Mouse (Mus musculus) B cell, adult 2 months (primary cell): ENCODE measurements around the gene Bri3.

Experiments used
- DNase-seq, 2 experiments: peaks; one replicate each; pipeline ENCODE4 v3.0.0; 2022

Gene Bri3

GRCm38 (mm10) chr5:144446475-144447225 lies 202.4 kb downstream of the Bri3 start:
- DNase-seq, result no peak

- DNase-seq, result no peak
Measured at GRCm38 (mm10) chr5:144447226-144447616, 203.0 kb downstream of the Bri3 start.

DNA sequence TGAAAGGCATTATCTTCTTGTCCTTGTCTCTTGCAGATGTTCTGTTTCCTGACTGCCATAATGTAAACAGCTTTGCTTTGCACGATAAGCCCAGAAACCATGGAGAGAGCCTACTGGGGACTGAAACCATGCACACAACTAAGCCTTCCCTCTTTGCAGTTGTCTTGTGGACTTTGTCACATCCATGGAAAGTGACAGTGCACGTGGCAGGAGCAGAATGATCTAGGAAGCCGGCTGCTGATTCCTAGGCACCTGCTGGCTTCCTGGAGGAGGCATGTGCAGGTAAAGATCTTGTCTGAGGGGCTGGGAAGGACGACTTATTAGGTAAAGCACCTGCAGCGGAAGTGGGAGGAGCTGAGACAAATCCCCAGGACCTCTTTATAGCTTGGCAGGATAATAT lies 203.7 kb downstream of the Bri3 start:
- no peak for DNase-seq

DNA sequence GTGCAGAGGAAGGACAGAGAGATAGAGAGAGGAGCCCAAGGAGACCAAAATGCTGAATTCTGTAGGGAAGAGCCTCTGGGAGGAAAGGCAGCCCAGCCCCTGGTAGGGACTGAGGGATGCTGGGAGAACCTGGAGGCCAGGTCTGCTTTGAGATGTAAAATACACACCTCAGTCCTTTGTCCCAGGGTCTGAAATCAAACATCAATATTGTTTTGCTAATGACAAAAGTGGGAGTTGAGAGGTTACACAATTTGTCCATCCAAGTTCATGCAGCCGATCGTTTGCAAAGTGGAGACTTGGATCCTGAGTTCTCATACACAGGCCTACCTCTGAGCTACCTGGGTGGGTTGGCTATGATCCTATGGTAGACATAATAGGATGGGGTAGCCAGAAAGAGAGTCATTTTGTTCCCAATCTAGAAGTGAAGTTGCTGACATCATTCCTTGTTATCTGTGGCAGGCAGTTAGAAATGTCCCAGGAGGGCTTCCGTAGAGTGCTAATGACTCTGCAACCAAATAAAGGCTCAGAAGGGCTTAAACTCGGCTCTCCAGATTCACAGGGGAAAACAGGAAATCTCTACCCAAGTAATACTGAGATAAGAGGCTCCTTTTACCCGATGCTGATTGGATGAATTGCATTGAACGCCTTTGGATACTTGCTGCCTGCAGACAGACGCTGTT lies 208.7 kb downstream of the Bri3 start:
- DNase-seq, result no peak

- DNase-seq, result no peak
Measured at GRCm38 (mm10) chr5:144457623-144458287, 213.5 kb downstream of the Bri3 start.

DNA sequence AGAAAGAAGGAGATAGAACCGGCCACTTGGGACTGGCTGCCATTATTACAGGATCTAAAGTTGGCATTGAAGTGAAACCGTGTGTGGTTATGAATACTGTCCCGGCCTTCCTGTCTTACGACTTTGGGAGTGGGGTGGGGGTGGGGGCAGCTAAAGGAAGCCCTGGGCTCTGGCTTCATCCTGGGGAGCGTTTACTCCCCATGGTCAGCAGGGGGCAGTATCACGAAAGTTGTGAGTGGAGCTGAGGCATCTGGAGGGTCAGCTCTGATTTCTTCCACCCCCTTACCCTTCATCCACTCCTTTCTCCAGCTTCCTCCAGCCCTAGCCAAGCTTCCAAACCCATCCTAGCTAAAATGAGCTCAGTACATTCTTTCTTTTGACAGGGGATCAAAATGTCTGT lies 222.8 kb downstream of the Bri3 start:
- no peak for DNase-seq

DNA sequence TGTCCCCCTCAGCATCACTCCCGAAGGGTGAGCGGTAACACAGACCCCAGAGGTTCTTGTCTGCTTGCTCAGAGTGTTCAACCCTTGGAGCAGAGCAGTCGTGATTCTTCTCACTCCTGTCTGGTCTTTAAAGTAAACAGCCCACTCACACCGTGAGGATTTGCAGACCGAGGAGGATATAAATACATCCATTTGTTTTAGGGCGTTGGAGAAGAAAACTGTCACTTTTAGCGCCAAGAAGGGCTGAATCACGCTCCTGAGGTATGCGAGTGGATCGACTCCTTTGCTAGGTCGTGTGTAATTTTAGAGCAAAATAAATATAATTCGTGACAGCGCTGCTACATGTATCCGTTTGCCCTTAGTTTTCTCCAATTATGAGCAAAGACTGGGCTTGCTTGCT lies 228.8 kb downstream of the Bri3 start:
- DNase-seq, result no peak

- no peak for DNase-seq
Measured at GRCm38 (mm10) chr5:144479677-144480171, 235.5 kb downstream of the Bri3 start.

DNA sequence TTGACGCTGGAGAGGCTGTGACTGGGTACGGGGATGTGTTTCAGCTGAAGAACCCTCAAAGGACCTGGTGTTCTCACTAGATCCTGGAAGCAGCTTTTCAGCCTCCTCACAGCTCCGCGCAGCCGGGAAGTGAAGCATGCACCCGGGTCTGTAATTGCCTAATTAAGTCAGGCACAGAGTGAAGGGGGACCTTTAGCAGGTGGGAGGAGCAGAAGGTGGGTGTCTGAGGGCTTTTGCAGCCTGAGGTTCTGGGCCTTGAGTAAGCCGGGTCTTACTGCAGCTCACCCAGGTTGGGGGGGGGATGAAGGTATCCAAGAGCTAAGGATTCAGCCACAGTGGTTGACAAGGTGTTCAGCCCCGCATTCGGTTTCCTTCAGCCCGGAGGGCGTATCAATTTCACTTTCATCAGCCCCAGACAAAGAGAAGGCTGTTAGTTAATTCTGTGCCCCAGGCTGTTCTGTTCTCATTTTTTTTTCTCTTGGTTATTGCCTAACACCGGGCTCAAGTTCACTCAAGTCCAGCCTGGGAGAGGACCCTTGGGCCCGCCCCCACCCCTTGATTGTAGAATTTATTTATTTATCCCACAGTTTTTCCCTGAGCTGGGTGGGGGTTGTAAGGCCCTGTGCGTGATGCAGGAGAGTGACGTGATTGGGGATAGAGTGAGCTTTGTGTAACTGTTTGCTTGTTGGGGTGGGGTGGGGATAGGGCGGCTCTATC lies 239.6 kb downstream of the Bri3 start:
- DNase-seq, result no peak

DNA sequence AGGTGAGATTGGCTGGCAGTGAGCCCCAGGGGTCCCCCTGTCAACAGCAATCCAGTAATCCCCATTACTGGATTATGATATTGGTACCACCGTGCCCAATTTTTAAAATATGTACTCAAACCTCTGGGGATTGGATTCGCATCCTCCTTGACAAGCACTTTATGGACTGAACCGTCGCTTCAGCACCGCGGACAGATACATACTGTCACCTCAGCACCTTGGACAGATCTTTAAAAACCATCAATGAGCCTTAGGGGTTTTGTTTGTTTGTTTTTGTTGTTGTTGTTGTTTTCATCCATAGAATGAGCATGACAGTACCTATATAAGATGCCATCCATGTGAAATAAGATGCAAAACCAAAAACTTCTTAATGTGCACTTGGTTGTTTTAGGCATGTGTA lies 247.1 kb downstream of the Bri3 start:
- no peak for DNase-seq
